12 mouse cellular contexts compared by ENCODE assay signal in the genomic region with DNA sequence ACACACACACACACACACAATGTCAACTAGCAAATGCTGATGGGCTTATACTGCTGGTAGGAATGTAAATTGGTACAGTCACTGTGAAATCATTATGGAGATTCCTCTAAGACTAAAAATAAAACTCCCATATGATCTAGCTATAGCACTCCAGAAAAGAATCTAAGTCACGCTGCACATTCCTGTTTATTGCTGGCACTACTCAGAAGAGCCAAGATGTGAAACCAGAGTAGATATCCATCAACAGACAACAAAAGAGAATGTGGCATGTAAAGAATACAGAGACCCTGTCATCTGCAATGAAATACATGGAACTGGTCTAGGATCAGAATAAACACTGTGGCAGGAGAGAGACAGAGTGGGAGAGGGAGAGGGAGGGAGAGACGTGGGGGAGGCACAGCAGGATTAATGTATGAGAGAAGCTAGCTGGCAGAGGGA.
A peak's percentile ranks its signal among the peaks of the same experiment; 100 is the strongest.
DNase-seq lines count a peak whose midpoint lies in the region; ATAC-seq lines count a peak whose summit lies in the region.
"Had no signal": no experiment of that assay in that cellular context is flagged by ENCODE, and none has a peak within 500 bp of the region (broad histone marks: within the 10 kb centered on the region; RNA-seq: fewer than 3 reads in every experiment).

No protein-coding gene starts in this region.

- H3K4me1 ChIP-seq in forebrain, embryonic 16.5 days (replicated peaks; ENCODE audit: control insufficient read depth, insufficient read depth, low read length) = peaks cover 11% of the 10 kb centered on the region
- no peaks in the 10 kb centered on the region for H3K4me1 ChIP-seq in forebrain, embryonic 11.5 days (replicated peaks; ENCODE audit: control insufficient read depth, insufficient read depth, low read length)
- peaks cover 10% of the 10 kb centered on the region for H3K4me1 ChIP-seq in intestine, embryonic 14.5 days (replicated peaks; ENCODE audit: control insufficient read depth, insufficient read depth, low read length)
- H3K4me1 ChIP-seq in intestine, embryonic 15.5 days (replicated peaks) = no peaks in the 10 kb centered on the region; the same call in 1 of the 2 replicates

- no peak for DNase-seq in forebrain, embryonic 11.5 days (ENCODE audit: low spot score)
- peak; percentile 33 for DNase-seq in intestine, embryonic 14.5 days (ENCODE audit: low spot score)
- peak; percentile 25 for DNase-seq in right cerebral cortex, adult 18-20 months
- no peak for DNase-seq in right cerebral cortex, postnatal 4 days
- DNase-seq in B cell, adult 2 months = no peak
- no peak for DNase-seq in cerebellum, postnatal 36 days
- DNase-seq: adrenal gland, adult 2 months; cerebellum, adult 11-12 months; kidney, postnatal 25 days had no signal

- no peaks in the 10 kb centered on the region for H3K36me3 ChIP-seq in forebrain, embryonic 16.5 days (ENCODE audit: control insufficient read depth, insufficient read depth)
- no peaks in the 10 kb centered on the region for H3K36me3 ChIP-seq in forebrain, embryonic 11.5 days (ENCODE audit: control insufficient read depth, insufficient read depth, low read length)
- no peaks in the 10 kb centered on the region for H3K36me3 ChIP-seq in intestine, embryonic 14.5 days (ENCODE audit: control insufficient read depth, insufficient read depth, low read length)
- H3K36me3 ChIP-seq in intestine, embryonic 15.5 days = no peaks in the 10 kb centered on the region

- no peak overlapping the region for H3K9ac ChIP-seq in forebrain, embryonic 16.5 days (replicated peaks; ENCODE audit: low read depth, low read length)
- no peak overlapping the region for H3K9ac ChIP-seq in forebrain, embryonic 11.5 days (ENCODE audit: low read length)
- H3K9ac ChIP-seq in intestine, embryonic 14.5 days (ENCODE audit: low read length) = no peak overlapping the region
- H3K9ac ChIP-seq in intestine, embryonic 15.5 days = no peak overlapping the region

- 39% methylated on average over 2 of the region's 2 CpGs for WGBS in forebrain, embryonic 16.5 days
- WGBS in forebrain, embryonic 11.5 days = 76% methylated on average over 2 of the region's 2 CpGs
- 15% methylated on average over 2 of the region's 2 CpGs for WGBS in intestine, embryonic 14.5 days
- 26% methylated on average over 2 of the region's 2 CpGs for WGBS in intestine, embryonic 15.5 days

- no peaks in the 10 kb centered on the region for H3K27me3 ChIP-seq in forebrain, embryonic 16.5 days (replicated peaks; ENCODE audit: control insufficient read depth, insufficient read depth, low read length)
- no peaks in the 10 kb centered on the region for H3K27me3 ChIP-seq in forebrain, embryonic 11.5 days (ENCODE audit: control insufficient read depth, insufficient read depth, low read length)
- H3K27me3 ChIP-seq in intestine, embryonic 14.5 days (replicated peaks; ENCODE audit: control insufficient read depth, insufficient read depth, low read length) = no peaks in the 10 kb centered on the region
- no peaks in the 10 kb centered on the region for H3K27me3 ChIP-seq in intestine, embryonic 15.5 days (replicated peaks)

- ATAC-seq in forebrain, embryonic 16.5 days = peak; percentile 43; the same call in 1 of the 2 replicates
- ATAC-seq in forebrain, embryonic 11.5 days (replicated peaks; ENCODE audit: low FRiP score) = no peak
- ATAC-seq in intestine, embryonic 14.5 days (replicated peaks; ENCODE audit: low FRiP score, low TSS enrichment, low read depth) = no peak
- ATAC-seq in intestine, embryonic 15.5 days = no peak

- H3K4me2 ChIP-seq in forebrain, embryonic 16.5 days (ENCODE audit: low read length) = no peak overlapping the region
- no peak overlapping the region for H3K4me2 ChIP-seq in forebrain, embryonic 11.5 days (ENCODE audit: low read depth, low read length, severe bottlenecking)
- H3K4me2 ChIP-seq in intestine, embryonic 14.5 days (ENCODE audit: low read length) = no peak overlapping the region
- H3K4me2 ChIP-seq in intestine, embryonic 15.5 days (replicated peaks) = no peak overlapping the region

- no peak overlapping the region for H3K4me3 ChIP-seq in forebrain, embryonic 16.5 days (replicated peaks; ENCODE audit: low read length)
- no peak overlapping the region for H3K4me3 ChIP-seq in forebrain, embryonic 11.5 days (ENCODE audit: low read depth, low read length)
- H3K4me3 ChIP-seq in intestine, embryonic 14.5 days (ENCODE audit: low read depth, low read length) = no peak overlapping the region
- H3K4me3 ChIP-seq in intestine, embryonic 15.5 days (replicated peaks) = no peak overlapping the region

- no peaks in the 10 kb centered on the region for H3K9me3 ChIP-seq in forebrain, embryonic 16.5 days (ENCODE audit: control insufficient read depth, low read length)
- no peaks in the 10 kb centered on the region for H3K9me3 ChIP-seq in forebrain, embryonic 11.5 days (ENCODE audit: control insufficient read depth, low read length)
- H3K9me3 ChIP-seq in intestine, embryonic 14.5 days (ENCODE audit: control insufficient read depth, low read length) = no peaks in the 10 kb centered on the region
- H3K9me3 ChIP-seq in intestine, embryonic 15.5 days = no peaks in the 10 kb centered on the region

- peak overlapping the region; percentile 16; the same call in 1 of the 2 replicates for H3K27ac ChIP-seq in forebrain, embryonic 16.5 days (ENCODE audit: low read length)
- no peak overlapping the region for H3K27ac ChIP-seq in forebrain, embryonic 11.5 days (ENCODE audit: low read depth, low read length)
- no peak overlapping the region for H3K27ac ChIP-seq in intestine, embryonic 14.5 days (ENCODE audit: low read depth)
- no peak overlapping the region for H3K27ac ChIP-seq in intestine, embryonic 15.5 days
- H3K27ac ChIP-seq: macrophage had no signal

Comparison
In these comparisons a context has a peak if more than half of its experiments do, and no peak if none do; other contexts are left out.
1. DNase-seq: peak in intestine, embryonic 14.5 days (single experiment) and right cerebral cortex, adult 18-20 months (single experiment); none in forebrain, embryonic 11.5 days (single experiment), right cerebral cortex, postnatal 4 days (single experiment), B cell, adult 2 months (0 of 2) and cerebellum, postnatal 36 days (0 of 2).